Mouse (Mus musculus) erythroblast, embryonic 14.5 days (primary cell): ENCODE measurements around the gene Ism2.

Experiments
- GATA1 ChIP-seq: IDR thresholded peaks from 2 replicates; pipeline ENCODE4 v1.6.1; 2012; ENCODE audit warnings: low read length, inconsistent platforms, mixed read lengths
- TAL1 ChIP-seq: IDR thresholded peaks from 3 replicates; pipeline ENCODE4 v1.6.1; 2012; ENCODE audit warnings: low read length, inconsistent platforms, mixed read lengths

DNA sequence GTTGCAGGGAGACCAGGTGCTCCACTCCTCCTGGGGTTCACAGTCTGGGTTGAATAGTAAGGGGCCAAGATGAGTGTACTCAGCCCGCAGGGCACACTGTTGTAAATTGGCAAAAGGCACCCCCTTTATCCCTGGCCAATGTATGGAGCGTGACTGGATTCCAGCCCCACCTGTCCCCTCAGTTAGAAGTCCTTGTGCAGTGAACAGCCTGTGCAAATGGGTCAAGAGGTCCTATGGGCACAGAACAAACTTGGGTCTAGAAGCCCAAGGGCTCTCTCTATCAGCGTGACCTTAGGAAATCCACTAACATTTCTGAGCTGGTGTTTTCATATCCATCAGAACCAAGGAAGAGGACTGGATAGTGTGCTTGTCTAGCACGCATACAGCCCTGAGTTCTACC, 16.8 kb downstream of the Ism2 start:
- no peak for TF ChIP-seq GATA1
- no peak for TF ChIP-seq TAL1
